Mouse (Mus musculus): Measurements from ENCODE around the gene Stt3b. TPM values are rescaled to one million over a fixed set of nuclear protein-coding genes. Genes with fewer than 3 reads are reported as not detected.

The Stt3b gene
- total RNA-seq, 4 experiments from 2014 or later = 73.3 to 82.4 (median 75.2) TPM

- DNase-seq (ENCODE audit: low spot score in 2 of 2) = no peak
Observed at GRCm38 (mm10) chr9:115271556-115271955, 38.7 kb downstream of the Stt3b start.

GRCm38 (mm10) chr9:115261896-115262295 is 48.3 kb downstream of the Stt3b start:
- DNase-seq (ENCODE audit: low spot score in 2 of 2) = no peak

GRCm38 (mm10) chr9:115261456-115261855 is 48.8 kb downstream of the Stt3b start:
- peak in 1 of 2 experiments; percentile 28 for DNase-seq (ENCODE audit: low spot score in 2 of 2)

- DNase-seq (ENCODE audit: low spot score in 2 of 2) = no peak
Observed at GRCm38 (mm10) chr9:115260464-115260863, 49.8 kb downstream of the Stt3b start.

GRCm38 (mm10) chr9:115259866-115260265 is 50.4 kb downstream of the Stt3b start:
- no peak for DNase-seq (ENCODE audit: low spot score in 2 of 2)

- no peak for DNase-seq (ENCODE audit: low spot score in 2 of 2)
Observed at GRCm38 (mm10) chr9:115257733-115258286, 52.4 kb downstream of the Stt3b start.

GRCm38 (mm10) chr9:115249145-115249544 is 61.1 kb downstream of the Stt3b start:
- no peak for DNase-seq (ENCODE audit: low spot score in 2 of 2)

- DNase-seq (ENCODE audit: low spot score in 2 of 2) = no peak
Observed at GRCm38 (mm10) chr9:115245092-115245491, 65.1 kb downstream of the Stt3b start.

- no peak for DNase-seq (ENCODE audit: low spot score in 2 of 2)
Observed at GRCm38 (mm10) chr9:115243630-115244029, 66.6 kb downstream of the Stt3b start.

- DNase-seq (ENCODE audit: low spot score in 2 of 2) = no peak
Observed at GRCm38 (mm10) chr9:115239861-115240260, 70.4 kb downstream of the Stt3b start.

- no peak for DNase-seq (ENCODE audit: low spot score in 2 of 2)
Observed at GRCm38 (mm10) chr9:115237943-115238342, 72.3 kb downstream of the Stt3b start.

GRCm38 (mm10) chr9:115236352-115236841 is 73.8 kb downstream of the Stt3b start:
- DNase-seq (ENCODE audit: low spot score in 2 of 2) = no peak

GRCm38 (mm10) chr9:115234561-115234960 is 75.7 kb downstream of the Stt3b start:
- no peak for DNase-seq (ENCODE audit: low spot score in 2 of 2)

GRCm38 (mm10) chr9:115233721-115234120 is 76.5 kb downstream of the Stt3b start:
- DNase-seq (ENCODE audit: low spot score in 2 of 2) = no peak

GRCm38 (mm10) chr9:115231476-115231875 is 78.7 kb downstream of the Stt3b start:
- DNase-seq (ENCODE audit: low spot score in 2 of 2) = no peak

GRCm38 (mm10) chr9:115230141-115230540 is 80.1 kb downstream of the Stt3b start:
- no peak for DNase-seq (ENCODE audit: low spot score in 2 of 2)

- no peak for DNase-seq (ENCODE audit: low spot score in 2 of 2)
Observed at GRCm38 (mm10) chr9:115229676-115230075, 80.5 kb downstream of the Stt3b start.

- no peak for DNase-seq (ENCODE audit: low spot score in 2 of 2)
Observed at GRCm38 (mm10) chr9:115229145-115229544, 81.1 kb downstream of the Stt3b start.

- no peak for DNase-seq (ENCODE audit: low spot score in 2 of 2)
Observed at GRCm38 (mm10) chr9:115224744-115225354, 85.4 kb downstream of the Stt3b start.

GRCm38 (mm10) chr9:115221265-115221664 is 89.0 kb downstream of the Stt3b start:
- DNase-seq (ENCODE audit: low spot score in 2 of 2) = no peak

- no peak for DNase-seq (ENCODE audit: low spot score in 2 of 2)
Observed at GRCm38 (mm10) chr9:115220466-115220865, 89.8 kb downstream of the Stt3b start.

GRCm38 (mm10) chr9:115217984-115218383 is 92.2 kb downstream of the Stt3b start:
- DNase-seq (ENCODE audit: low spot score in 2 of 2) = no peak
